Mouse (Mus musculus): ENCODE results near the gene Tspan4.
A peak's percentile ranks its signal among the peaks of the same experiment; 100 is the strongest.

Gene Tspan4

DNA sequence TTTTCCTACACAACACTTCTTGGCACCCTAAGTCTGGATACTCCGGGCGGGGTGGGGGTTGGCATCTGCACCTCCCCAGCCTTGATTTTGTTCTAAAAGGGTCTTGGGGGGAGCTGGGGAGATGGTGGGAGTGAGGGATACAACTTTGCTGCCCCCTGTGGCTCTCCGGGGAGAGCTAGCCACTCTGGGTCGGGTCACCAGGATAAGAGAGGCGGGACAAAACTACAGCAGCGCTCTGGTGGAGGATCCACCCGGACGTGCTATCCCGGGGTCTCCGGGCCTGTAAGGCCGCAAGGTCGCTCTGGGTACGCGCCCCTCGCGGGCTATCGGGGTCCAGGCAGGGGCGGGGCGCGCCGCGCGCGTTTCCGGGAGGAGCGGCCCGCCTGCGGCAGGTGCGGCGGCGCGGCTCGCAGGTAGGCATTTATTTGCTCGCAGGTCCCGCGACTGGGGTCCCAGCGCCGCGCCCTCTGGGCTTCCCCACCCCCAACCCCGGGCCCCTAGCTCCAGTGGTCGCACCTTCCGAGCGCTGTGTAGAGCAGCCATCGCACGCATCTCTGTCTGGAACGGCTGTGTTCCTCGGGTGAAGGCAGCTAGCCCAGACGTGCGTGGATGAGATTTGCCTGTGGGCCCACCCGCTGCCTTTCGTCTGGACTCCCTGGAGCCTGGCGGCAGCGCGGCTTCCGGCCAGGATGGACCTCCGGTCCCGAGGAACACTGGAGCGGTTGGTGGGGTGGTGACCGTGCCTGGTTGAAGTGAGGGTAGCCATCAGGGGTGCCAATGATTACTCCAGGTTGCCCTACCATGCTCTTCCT lies 13.3 kb upstream of the Tspan4 start:
- no peak for DNase-seq (ENCODE audit: low spot score)

DNA sequence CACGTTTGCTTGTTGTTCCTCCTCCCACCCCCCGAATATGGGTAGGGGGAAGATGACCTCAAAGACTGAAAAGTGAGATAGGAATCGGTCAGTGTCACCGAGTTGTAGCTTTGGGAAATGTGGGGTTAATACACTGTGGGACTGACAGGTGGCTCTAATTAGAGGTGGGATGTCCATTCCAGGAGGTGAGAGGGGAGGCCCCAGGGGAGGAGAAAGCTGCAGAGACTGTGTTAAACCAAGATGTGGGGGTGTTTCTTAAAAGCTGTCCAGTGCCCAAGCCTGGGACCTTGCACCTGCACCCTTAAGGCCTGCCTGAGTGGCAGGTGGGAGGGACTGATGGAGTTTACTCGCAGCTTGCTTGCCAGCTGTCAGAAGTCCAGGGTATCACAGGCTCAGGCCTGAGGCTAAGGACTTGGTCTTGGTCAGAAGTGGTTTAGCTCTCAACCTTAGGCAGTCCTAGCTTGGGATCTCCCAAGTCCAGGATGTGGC lies 12.7 kb upstream of the Tspan4 start:
- no peak for DNase-seq (ENCODE audit: low spot score)

DNA sequence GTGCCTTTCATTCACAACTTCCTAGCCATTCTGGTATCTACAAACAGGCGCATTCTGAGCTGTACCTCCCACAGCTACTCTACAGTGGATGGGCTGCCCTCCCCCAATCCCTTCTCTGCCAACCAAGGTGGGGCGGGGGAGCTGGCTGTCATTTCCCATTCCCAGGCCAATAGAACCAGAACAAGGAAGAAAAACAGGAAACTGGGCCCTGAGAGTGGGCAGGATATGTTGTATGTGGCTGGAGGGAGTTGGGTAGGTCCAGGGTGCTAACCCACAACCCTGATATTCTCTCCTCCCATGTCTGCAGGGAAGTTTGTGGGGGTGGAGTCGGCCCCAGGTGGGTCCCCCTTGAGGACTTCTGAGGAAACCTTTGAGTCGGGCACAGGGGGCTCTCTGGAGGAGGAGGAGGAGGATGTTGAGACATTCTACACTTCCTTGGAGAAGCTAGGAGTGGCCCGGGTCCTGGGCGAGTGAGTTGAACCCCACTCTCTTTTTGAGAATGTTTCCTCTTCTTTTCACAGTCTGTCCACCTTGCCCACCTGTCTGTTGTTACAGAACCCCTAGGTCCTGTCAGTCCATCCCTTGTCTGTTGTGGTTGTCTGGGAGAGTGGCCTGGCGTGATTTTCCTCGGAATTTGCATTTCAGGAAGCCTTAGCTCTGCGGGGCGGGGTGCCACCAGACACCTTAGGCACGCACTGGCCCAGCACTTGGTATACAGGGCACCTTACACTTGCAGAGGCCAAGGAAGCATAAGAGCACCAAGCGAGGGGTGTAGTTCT lies 11.0 kb upstream of the Tspan4 start:
- no peak for DNase-seq (ENCODE audit: low spot score)

DNA sequence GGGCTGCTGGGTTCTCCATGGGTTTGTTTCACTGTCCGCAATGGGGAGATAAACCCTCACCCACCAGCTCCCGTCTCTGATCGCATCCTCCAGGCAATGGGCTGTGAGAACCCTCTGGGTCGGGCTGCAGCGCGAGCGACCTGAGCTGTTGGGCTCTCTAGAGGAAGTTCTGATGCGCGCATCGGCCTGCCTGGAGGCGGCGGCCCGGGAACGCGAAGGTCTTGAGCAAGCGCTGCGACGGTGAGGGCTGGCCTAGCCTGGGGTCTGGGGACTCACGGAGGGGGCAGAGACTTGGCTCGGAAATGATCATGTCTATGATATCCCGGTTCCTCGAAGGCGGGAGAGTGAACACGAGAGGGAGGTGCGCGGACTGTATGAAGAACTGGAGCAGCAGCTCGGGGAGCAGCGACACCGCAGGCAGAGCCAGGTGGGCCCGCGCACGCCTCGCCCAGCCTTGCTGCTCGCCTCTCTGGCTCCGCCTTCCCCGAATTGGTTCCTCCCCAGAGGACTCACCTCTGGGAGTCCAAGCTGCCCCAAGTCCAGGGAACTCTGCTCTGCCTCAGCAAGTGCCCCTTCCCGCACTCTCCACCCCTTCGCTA lies 10.3 kb upstream of the Tspan4 start:
- no peak for DNase-seq (ENCODE audit: low spot score)

DNA sequence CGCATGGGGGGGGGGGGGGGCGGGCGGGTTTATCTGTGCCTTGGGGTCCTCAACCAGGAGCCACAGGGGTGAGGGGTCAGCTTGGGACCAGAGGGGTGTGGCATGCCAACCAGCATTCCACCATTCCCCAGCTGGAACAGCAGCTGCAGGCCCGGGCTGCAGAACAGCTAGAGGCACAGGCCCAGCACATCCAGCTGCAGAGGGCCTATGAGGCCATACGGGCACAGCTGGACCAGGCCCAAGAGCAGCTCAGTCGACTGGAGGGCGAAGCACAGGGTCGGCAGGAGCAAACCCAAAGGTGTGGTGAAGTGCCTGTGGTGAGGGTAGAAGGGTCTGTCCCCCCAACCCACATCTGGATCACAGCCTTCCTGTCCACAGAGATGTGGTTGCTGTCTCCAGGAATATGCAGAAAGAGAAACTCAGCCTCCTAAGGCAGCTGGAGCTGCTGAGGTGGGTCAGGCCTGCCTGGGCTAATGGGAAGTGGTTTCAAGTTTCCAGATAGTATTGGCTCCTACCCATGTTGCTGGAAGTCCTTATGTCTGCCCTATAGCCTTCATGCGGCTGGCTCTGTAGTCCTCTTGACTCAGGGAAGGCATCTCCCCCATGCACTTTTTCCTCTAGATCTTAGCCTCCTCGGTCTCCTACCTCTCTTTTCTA lies 9.5 kb upstream of the Tspan4 start:
- no peak for DNase-seq (ENCODE audit: low spot score)

DNA sequence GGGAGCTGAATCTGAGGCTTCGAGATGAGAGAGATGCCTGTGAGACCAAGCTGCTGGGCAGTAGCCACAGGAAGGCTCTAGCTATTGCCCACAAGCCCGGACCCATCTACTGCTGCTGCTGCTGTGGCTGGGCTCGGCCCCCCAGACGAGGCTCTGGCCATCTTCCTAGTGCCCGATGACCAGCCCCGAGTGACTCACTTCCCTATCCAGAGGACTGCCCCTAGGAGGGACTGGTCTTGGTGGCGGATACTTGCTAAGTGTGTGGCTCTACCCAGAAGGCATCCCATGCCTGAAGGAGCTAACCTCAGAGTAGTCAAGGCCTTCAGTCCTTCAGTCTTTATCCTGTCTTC lies 9.0 kb upstream of the Tspan4 start:
- no peak for DNase-seq (ENCODE audit: low spot score)

DNA sequence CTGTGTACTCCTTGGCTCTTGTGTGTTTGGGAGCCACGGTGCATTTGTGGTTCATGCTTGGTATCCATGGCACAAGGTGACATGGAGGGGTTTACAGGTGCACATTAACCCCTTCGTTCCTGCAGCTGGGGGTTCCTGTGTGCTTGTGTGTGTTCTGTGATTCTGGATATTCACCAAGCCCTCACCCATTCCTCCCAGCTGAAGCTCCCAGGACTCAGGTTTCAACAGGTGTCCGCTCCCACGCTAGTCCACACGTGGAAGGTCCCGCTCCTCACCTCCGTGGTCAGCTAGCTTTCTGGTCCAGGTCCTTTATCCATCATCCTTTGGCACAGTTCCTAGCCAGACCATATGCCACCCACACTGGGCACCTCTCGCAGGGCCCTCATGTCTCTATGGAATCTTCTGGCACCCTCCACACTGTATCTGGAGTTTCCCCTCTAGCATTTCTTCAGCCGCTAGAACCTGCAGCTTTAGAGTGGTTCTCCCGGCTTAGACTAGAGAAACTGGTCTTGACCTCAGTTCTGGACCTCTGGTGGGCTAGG lies 8.4 kb upstream of the Tspan4 start:
- DNase-seq (ENCODE audit: low spot score) = no peak

DNA sequence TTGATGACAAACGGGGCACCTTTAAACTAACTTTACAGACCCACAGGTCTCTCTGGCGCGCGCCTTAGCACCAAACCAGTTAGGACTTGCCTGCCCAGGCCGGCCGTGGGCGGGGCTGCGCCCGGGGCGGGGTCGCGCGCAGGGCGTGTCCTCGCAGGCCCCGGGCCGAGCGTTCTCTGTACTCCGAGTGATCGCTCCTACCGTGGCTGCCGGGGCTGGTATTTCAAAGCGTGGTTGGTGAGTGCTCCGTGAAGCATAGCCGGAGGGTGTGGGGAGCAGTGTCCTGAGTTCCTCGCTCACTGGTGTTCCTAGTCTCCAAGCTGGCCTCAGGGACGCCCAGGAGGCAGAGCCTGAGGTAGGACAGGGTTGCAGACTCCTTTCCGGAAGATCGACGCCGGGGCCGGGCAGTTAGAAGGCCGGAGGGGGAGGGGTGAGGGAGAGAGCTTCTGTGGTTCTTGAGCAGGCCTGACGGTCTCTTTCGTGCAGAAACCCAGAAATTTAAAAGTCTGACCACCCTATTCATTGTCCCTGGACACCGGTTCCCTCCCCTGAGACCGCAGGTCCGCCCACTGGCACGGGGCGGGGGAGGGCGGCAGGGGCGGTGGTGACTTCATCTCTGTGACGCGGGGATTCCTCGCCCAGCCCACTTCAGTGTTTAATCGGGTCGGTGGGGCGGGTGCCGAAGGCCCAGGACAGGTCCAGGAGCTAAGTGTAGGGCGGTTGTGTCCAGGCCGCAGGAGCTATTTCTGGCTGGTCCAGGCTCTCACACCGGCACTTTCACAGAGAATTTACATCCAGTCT lies 7.6 kb upstream of the Tspan4 start, which contains the start of gene Cd151:
Gene Cd151, plus strand, starts transcription at position 163 of the 801 bp plus-strand sequence.
- DNase-seq (ENCODE audit: low spot score) = peak; percentile 80

DNA sequence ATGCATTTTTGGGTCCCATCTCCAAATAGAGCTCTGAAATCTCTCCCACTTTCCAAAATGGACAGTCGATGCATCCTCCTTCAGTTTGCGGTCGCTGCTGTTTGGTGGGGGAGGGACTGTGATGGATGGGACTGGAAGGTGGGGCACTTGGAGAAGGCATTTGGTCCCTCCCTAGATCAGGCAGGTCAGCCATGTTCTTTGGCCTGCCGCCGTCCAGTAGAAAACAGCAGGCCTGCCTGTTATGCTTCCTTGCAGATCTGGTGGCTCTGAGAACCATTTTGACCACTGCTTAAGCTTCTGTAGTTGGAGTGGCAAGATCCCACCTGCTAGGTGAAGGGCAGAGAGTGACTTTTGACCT lies 6.9 kb upstream of the Tspan4 start:
- DNase-seq (ENCODE audit: low spot score) = peak; percentile 46

DNA sequence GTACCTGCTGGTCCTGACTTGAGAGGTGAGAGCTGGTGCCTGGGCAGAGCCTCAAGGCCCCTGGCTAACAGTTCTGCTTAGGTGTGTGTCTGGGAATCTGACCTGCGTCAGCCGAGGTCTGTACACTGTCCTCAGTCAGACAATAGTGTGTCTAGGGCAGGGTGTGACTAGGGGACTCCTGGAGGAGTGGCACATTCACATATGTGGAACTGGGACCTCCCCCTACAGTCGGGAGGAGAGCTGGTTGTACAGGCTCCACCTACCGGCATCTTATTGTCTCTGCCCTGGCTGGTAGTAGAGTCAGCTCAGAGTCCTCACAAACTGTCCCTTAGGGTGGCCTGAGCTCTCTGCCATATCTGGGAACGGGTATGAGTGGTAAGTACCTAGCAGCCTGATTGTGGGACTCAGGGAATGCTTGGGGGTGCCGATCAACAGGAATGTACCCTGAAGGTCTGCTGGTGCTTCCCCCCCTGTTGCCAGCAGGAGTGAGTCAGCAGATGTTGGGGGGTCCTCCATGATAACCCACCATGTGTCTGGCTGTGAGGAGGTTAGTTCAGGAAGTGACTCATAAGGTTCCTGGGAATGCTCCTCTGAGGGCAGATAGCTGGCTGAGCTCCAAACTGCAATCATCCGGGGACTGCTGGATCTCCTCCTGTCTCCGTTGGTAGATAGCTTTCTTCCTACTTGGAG lies 6.4 kb upstream of the Tspan4 start:
- peak; percentile 86 for DNase-seq (ENCODE audit: low spot score)

DNA sequence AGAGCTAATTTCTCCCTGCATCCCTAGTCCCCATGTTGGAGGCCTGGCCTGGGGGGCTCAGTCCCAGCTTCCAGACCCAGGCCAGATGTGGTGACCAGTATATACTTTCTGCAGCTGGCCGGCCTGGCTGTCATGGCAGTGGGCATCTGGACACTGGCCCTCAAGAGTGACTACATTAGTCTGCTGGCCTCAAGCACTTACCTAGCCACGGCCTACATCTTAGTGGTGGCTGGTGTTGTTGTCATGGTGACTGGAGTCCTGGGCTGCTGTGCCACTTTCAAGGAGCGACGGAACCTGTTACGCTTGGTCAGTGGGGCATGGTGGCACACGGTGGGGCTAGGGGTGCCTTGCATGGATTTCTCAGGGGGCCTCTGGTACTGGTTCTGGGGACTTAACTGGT lies 5.7 kb upstream of the Tspan4 start:
- no peak for DNase-seq (ENCODE audit: low spot score)

DNA sequence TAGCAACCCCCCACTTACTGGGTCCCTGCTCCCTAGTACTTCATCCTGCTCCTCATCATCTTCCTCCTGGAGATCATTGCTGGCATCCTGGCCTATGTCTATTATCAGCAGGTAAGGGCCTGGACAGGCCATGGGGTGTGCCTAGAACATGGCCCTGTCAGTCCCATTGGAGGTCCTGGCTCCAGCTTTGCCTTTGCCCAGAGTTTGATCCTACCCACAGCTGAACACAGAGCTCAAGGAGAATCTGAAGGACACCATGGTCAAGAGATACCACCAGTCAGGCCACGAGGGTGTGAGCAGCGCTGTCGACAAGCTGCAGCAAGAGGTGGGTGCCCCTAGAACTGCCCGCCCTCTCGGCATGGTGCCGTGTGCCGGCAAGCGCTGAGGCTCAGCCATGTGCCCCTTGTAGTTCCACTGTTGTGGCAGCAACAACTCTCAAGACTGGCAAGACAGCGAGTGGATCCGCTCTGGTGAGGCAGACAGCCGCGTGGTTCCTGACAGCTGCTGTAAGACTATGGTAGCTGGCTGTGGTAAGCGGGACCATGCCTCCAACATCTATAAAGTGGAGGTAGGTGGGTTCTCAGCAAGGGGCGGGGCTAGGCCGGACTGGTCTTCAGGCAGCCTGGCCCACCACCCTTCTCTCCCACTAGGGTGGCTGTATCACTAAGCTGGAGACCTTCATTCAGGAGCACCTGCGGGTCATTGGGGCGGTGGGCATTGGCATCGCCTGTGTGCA lies 5.0 kb upstream of the Tspan4 start:
- no peak for DNase-seq (ENCODE audit: low spot score)

DNA sequence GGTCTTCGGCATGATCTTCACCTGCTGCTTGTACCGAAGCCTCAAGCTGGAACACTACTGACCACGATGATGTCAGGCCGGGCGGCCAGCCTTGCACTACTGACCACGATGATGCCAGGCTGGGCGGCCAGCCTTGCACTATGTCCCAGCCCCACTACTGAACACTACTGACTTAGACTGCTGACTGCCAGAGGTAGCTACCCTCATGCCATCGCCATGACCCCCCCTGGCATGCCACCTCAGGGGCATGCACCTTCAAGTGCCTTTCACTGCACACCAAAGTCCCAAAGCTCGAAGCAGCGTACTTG lies 4.4 kb upstream of the Tspan4 start:
- no peak for DNase-seq (ENCODE audit: low spot score)

DNA sequence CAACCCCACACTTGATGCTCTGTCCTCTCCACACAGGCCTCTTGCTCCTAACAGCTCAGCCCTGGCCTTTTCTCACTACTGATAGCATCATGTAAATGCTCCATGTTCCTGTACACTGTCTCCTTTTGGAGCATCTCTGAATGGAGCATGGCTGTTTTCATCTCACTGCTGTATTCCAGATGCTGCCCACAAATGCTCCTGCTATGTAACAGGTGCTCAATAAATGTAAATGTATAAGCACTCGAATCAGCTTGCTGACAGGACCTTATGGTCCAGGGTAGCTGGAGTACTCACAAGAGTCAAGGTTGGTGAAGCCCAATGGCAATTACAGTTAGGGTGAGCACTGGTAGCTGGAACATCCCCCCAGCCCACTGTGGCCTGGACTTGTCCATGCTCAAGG lies 3.8 kb upstream of the Tspan4 start:
- DNase-seq (ENCODE audit: low spot score) = no peak

DNA sequence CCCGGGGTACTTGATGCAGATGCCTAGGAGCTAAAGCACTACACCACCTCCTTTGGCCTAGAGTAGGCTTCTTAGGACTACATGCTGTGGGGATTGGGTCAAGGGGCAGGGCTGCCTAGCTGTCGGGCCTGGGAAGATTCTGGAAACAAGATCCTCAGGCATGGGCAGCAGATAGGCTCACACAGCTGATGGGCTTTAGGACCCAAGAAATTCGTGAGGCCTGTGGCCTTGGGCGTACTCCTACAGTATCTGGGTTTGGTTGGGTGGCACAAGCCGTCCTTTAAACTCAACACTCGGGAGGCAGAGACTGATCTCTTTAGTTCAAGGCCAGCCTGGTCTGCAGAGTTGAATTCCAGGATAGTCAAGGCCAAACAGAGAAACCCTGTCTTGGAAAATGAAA lies 2.8 kb upstream of the Tspan4 start:
- no peak for DNase-seq (ENCODE audit: low spot score)

DNA sequence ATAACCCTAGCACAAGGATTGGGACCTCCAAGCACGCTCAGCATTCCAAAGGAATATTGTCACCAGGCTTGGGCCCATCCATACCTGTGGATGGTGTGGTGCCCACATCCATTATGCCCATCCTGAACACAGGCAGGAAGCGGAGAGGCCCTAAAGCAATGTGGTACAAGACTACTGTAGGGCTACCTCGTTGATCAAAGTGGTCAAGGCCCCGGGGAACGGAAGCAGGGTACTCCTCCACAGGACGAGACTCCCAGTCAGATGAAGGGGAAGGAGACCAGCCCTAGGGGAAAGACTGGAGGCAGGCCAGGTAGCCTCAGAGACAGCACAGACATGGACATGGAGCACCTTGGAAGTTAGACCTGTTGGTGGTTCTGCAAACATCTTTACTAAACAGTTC lies 2.3 kb upstream of the Tspan4 start:
- DNase-seq (ENCODE audit: low spot score) = no peak

DNA sequence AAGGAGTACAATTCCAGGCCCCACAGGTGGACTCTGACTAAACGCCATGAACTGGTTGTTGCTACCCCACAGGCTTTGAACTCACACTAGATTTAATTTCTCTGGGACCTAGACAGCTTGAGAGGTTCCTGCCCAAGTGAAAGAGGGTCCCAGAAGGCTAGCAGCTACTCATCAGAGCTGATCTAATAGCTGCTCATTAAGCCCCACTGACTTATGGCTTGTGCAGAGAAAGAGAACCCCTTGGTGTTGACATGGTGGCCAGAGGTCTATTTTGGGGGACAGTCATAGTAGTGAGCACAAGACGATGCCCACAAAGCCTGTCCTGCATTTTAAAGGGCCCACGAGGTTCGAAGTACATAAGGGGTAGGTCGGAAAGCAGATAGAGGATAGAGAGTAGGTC lies 880 bp upstream of the Tspan4 start:
- no peak for DNase-seq (ENCODE audit: low spot score)

DNA sequence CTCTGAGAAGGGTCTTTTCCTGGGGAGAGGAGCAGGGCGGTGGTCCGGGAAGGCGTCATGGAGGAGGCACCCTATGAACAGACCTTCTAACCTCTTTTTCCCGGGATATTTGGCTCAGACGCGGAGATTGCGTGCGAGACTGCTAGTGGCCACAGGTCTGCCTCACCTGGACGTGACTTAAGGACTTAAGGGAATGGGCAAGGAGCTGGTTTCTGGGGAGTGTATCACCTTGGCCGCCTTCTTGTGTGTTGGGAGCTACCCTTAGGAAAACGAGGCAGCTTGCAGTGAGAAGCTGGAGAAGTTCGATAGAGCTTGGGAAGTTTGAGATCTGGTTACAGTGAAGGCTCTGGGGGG lies 742 bp downstream of the Tspan4 start:
- DNase-seq (ENCODE audit: low spot score) = no peak

DNA sequence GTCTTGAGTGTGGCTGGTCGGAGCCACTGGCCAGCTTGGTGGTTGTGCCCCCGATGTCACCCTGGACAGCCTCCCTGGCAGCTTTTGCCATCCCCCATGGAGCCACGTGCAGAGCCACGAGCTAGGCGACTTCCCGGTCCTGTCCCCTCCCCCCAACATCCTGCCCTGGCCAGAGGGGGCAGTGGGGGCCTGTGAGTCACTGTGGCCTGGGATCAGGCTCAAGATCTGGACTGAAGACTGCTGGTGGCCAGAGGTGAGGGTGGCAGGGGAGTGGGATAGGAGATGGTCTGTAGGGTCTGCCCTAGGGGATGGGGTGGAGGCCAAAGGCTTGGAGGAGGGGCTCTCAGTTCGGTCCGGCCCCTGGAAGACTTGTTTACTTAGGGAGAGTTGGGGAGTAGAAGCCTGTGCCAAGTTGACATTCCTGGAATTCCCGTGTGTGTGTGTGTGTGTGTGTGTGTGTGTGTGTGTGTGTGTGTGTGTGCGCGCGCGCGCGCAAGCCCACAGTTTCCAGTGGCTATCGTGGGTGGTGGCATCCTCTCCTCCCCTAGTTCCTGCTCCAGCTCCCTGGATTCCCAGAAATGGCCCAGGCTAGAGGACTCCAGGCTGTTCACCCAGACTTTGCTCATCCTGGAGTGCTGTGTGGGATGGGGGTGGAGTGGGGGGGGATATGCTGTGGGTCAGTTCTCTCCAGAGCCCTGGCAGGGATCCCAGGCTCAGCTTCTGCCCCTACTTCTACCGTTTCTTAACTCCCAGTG lies 1.4 kb downstream of the Tspan4 start:
- DNase-seq (ENCODE audit: low spot score) = peak; percentile 70

DNA sequence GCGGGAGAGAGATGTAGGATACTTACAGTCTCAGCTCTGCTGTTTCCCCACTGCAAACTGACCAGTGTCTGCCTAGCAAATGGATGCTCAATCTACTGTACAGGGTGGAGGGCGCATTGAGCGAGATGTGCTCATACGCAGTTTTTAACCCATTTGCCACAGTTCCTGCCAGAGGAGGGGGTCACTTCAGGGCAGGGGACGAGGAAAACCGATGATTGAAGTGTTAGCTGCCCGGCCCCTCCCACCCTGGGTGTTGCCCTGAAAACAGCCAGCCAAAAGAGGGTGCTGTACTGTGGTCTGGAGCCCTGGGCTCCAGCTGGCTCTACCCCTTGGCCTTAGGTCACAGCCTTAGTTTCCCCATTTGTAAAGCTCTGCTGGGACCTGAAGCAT lies 1.9 kb downstream of the Tspan4 start:
- DNase-seq (ENCODE audit: low spot score) = no peak
